Mouse (Mus musculus) midbrain, embryonic 14.5 days (tissue): ENCODE measurements around the gene Atp13a2. TPM values are rescaled to one million over a fixed set of nuclear protein-coding genes. Genes with fewer than 3 reads are reported as not detected.

Experiments used
- ATAC-seq: fragments of 200-750 bp; cut with Nextera tagmentation; 2 replicates; pipeline ENCODE4 v1.8.0; 2017; ENCODE audit warnings: moderate number of reproducible peaks, moderate library complexity; ENCODE audit not compliant: low FRiP score, low TSS enrichment
- DNase-seq: peaks from one replicate; pipeline ENCODE4 v3.0.0-alpha.2; 2015
- H3K27ac ChIP-seq: fragments of 300-500 bp; sonication (generic); replicated peaks from 2 replicates; pipeline ENCODE4 v1.5.1; 2014; ENCODE audit warnings: mild to moderate bottlenecking, low read depth, low read length, moderate library complexity
- H3K27me3 ChIP-seq: fragments of 300-500 bp; sonication (generic); 2 replicates; pipeline ENCODE4 v1.6.1; 2014; ENCODE audit warnings: low read length, control low read depth, mixed read lengths; ENCODE audit not compliant: control insufficient read depth, insufficient read depth
- H3K36me3 ChIP-seq: fragments of 300-500 bp; sonication (generic); 2 replicates; pipeline ENCODE4 v1.6.1; 2014; ENCODE audit warnings: low read length, control low read depth; ENCODE audit not compliant: control insufficient read depth, insufficient read depth
- H3K4me1 ChIP-seq: fragments of 300-500 bp; sonication (generic); 2 replicates; pipeline ENCODE4 v1.6.1; 2014; ENCODE audit warnings: mild to moderate bottlenecking, antibody characterized with exemption, low read length, control low read depth; ENCODE audit not compliant: control insufficient read depth, insufficient read depth
- H3K4me2 ChIP-seq: fragments of 300-500 bp; sonication (generic); 2 replicates; pipeline ENCODE4 v1.6.1; 2014; ENCODE audit warnings: mild to moderate bottlenecking, low read length, moderate library complexity
- H3K4me3 ChIP-seq: fragments of 300-500 bp; sonication (generic); replicated peaks from 2 replicates; pipeline ENCODE4 v1.5.1; 2014; ENCODE audit warnings: low read depth, low read length
- H3K9ac ChIP-seq: fragments of 300-500 bp; sonication (generic); replicated peaks from 2 replicates; pipeline ENCODE4 v1.6.1; 2014; ENCODE audit warnings: mild to moderate bottlenecking, low read length, moderate library complexity
- H3K9me3 ChIP-seq: fragments of 300-500 bp; sonication (generic); 2 replicates; pipeline ENCODE4 v1.6.1; 2016; ENCODE audit warnings: low read length, control low read depth, mixed read lengths; ENCODE audit not compliant: control insufficient read depth
- WGBS: fragments of 180-500 bp; shearing (Covaris S2); extraction: QIAGEN DNeasy Blood & Tissue Kit; methylation state at CpG from one replicate; pipeline ENCODE4 v1.1.7; 2014; 5-methylcytosine and 5-hydroxymethylcytosine counted together
- polyA plus RNA-seq: library from polyadenylated mRNA; unstranded; fragments of >200 nt; fragmentation: Nextera tagmentation; extraction: Ambion mirVana; gene quantifications from 2 replicates; pipeline ENCODE4 v1.2.1, GENCODE M21; 2014

The Atp13a2 gene
- polyA plus RNA-seq, 1 experiment from 2014 or later: 162 TPM

DNA sequence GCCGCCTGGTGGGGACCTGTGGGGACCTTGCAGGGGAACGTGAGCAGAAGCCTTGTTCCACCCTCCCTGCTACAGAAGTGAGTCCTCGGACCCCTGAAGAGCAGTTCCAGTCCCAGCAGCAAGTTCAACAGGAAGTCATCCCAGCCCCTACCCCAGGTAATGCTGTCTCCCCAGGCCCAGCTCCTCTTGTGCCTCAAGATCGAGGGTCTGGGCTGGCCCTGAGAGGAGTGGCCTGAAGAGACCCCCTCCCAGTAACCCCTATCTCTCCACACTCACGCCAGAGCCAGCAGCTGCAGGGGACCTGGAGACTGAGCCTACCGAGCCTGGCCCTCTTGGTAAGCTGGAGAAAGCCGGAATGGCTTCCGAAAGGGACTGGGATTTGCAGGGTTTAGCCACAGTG lies 27.4 kb downstream of the Atp13a2 start:
- H3K27me3 ChIP-seq: no peaks in the 10 kb centered on the region
- no peak overlapping the region for H3K4me3 ChIP-seq
- ATAC-seq: no peak
- peaks cover 60% of the 10 kb centered on the region for H3K36me3 ChIP-seq
- no peak for DNase-seq
- H3K27ac ChIP-seq: no peak overlapping the region
- no peak overlapping the region for H3K9ac ChIP-seq
- H3K4me2 ChIP-seq: no peak overlapping the region
- H3K4me1 ChIP-seq: peaks cover 19% of the 10 kb centered on the region
- WGBS: 71% methylated on average over 8 of the region's 8 CpGs
- no peaks in the 10 kb centered on the region for H3K9me3 ChIP-seq

DNA sequence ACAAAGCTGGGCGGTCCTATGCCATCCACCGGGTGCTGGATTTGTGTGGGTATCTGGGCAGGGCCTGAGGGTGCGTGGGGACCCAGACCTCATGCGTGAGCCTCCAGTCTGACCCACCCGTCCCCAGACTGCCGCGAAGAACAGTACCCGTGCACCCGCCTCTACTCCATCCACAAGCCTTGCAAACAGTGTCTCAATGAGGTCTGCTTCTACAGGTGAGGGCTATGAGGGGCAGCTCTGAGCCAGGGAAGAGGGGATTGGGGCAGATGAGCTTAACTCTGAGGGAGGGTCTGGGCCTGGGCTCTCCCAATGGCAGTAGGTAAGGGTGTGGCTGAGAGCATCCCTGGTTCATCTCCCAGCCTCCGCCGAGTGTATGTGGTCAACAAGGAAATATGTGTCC lies 28.2 kb downstream of the Atp13a2 start:
- Histone ChIP-seq H3K36me3 (peaks cover 62% of the 10 kb centered on the region), H3K4me3 (no peak overlapping the region), H3K9ac (no peak overlapping the region), H3K4me1 (peaks cover 19% of the 10 kb centered on the region), H3K9me3 (no peaks in the 10 kb centered on the region), H3K27me3 (no peaks in the 10 kb centered on the region), H3K27ac (no peak overlapping the region), H3K4me2 (no peak overlapping the region)
- ATAC-seq (no peak), DNase-seq (no peak)
- WGBS: 91% methylated on average over 11 of the region's 11 CpGs

DNA sequence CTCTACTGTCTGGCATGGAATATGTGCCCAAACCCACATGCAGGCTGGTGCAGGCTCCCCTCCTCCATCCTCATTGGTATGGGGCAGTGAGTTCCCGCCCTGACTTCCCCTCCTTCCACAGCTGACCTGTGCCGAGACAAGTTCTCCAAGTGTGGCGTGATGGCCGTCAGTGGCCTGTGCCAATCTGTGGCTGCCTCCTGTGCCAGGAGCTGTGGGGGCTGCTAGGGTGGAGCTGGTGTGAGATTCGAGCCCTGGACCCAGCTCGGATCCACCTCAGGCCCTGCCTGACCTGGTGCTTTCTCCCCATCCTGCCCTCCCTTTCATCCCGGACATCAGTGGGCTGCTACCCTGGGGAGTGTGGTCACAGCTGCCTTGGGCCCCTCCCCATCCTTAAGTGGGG lies 28.7 kb downstream of the Atp13a2 start:
- Histone ChIP-seq H3K36me3 (peaks cover 62% of the 10 kb centered on the region), H3K27me3 (no peaks in the 10 kb centered on the region), H3K4me3 (no peak overlapping the region), H3K9ac (no peak overlapping the region), H3K9me3 (no peaks in the 10 kb centered on the region), H3K4me2 (no peak overlapping the region), H3K27ac (no peak overlapping the region), H3K4me1 (peaks cover 21% of the 10 kb centered on the region)
- no peak for ATAC-seq
- 80% methylated on average over 7 of the region's 7 CpGs for WGBS
- no peak for DNase-seq

DNA sequence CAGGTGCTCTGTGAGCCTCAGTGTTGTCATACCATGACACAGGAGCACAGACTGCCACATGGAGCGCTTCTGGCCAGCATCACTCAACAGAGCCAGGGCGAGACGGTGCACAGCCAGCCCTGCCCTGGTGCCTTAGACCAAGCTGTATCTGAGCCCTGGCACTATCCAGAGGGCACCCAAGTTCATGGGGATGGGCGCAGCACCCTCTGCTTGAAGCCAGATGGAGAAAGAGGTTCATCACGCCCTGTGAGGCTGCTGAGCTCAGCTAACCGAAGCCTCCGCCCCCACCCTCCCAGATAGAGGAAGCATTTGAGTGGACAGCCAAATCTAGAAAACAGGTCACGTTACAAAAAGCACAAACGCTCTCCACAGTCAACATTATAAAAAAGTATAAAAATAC lies 29.6 kb downstream of the Atp13a2 start:
- H3K27me3 ChIP-seq: no peaks in the 10 kb centered on the region
- no peaks in the 10 kb centered on the region for H3K9me3 ChIP-seq
- no peak for ATAC-seq
- H3K36me3 ChIP-seq: peaks cover 62% of the 10 kb centered on the region
- no peak overlapping the region for H3K9ac ChIP-seq
- peaks cover 28% of the 10 kb centered on the region for H3K4me1 ChIP-seq
- DNase-seq: no peak
- no peak overlapping the region for H3K4me2 ChIP-seq
- no peak overlapping the region for H3K4me3 ChIP-seq
- WGBS: 90% methylated on average over 9 of the region's 9 CpGs
- no peak overlapping the region for H3K27ac ChIP-seq

DNA sequence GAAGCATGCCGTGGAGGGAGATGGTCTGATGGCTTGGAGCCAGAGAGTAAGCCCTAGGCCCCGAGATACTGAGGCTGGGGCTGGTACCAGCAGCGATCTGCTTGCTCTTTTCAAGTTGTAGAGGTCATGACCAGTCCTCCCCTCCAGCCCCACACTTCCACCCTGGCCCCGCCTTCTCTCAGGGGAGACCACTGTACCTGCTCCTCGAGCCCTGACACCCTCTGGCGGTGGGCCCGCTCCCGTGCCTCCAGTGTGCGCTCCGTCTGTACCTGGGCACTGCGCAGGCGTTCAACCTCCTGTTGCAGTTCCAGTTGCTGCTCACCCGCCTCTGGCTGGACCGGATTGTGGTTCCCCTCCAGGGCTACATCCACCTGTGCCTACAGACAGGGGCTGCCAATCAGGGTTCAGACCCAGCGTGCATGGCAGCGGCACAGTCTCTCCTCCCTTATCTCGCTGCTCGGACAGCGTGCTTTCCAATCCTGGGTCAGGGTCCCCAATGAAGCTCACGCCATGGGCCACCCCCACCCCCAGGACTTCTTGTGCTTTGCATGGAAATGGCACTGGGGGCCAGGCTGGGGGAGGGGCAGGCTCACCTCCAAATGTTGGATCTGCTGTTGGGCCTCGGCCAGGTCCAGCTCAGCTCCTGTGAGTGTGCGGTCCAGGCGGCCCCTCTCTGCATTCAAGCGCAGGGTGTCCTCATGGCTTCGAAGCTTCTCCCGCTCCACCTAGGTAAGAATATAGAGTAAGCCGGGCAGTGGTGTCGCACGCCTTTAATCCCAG lies 31.2 kb downstream of the Atp13a2 start:
- Histone ChIP-seq H3K4me3 (no peak overlapping the region), H3K27me3 (no peaks in the 10 kb centered on the region), H3K36me3 (peaks cover 64% of the 10 kb centered on the region), H3K27ac (0 out of 2 replicates have a peak overlapping the region, but pooled peaks have one; percentile 32), H3K9me3 (no peaks in the 10 kb centered on the region), H3K4me2 (no peak overlapping the region), H3K9ac (no peak overlapping the region), H3K4me1 (peaks cover 22% of the 10 kb centered on the region)
- ATAC-seq (no peak), DNase-seq (no peak)
- 86% methylated on average over 29 of the region's 29 CpGs for WGBS

DNA sequence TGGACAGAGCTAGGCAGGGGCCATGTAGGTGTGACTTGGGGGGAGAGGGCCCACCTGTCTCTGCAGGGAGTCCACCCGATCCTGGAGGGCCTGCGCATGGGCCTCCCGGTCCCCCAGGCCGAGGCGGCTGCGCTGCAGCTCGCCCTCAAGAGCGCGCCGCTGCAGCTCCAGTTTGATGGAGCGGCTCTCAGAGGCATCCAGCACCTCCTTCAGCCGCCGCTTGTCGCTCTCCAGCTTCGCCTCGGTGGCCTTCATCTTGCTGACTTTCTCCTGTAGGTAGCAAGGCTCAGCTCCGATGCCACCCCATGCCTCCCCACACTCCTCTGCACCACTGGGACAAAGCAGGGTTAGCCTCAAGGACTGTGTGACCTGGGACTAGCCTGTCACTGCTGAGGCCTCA lies 33.5 kb downstream of the Atp13a2 start:
- no peak overlapping the region for H3K9ac ChIP-seq
- ATAC-seq (no peak), DNase-seq (no peak)

DNA sequence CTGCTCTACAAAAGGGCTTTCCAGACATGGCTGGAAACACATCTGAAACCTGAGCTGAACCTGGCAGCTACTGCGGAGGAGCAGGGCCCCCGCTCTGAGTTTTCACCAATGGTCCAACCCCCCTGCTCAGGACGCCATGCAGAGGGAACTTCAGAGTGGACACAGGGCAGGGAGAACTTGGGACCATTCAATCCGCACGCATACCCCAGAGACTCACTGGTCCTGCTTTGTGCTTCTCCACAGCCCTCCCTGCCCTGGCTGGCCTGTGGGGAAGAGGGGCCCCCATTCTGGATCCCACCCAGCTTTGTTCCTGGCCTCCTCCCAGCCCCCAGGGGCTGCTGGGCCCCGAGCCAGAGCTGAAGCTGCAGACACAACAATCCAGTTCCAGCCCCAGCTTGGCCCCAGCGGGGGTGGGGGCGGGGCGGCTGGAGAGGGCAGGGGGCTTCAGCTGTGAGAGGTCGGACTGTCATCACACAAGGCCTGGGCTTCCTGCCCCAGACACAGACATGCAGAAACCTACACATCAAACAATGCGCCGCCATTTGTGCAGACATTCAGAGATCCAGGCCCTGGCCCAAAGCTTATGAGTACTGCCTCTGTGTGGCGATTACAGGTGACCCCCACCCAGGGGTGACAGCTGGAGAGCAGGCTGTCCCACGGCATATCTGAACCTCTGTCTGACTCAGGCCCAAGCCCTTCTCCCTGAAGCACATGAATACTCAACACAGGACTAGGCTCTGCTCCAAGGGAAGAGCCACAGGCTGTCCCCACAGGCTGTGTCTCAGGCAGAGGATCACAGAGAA lies 34.3 kb downstream of the Atp13a2 start:
- 0 out of 2 replicates have a peak overlapping the region, but pooled peaks have one; percentile 6 for H3K4me2 ChIP-seq
- no peak overlapping the region for H3K4me3 ChIP-seq
- H3K9ac ChIP-seq: peak overlapping the region; percentile 24; the same call in 1 of the 2 replicates
- H3K9me3 ChIP-seq: no peaks in the 10 kb centered on the region
- 21% methylated on average over 14 of the region's 14 CpGs for WGBS
- ATAC-seq: peak; percentile 70
- peak overlapping the region; percentile 89 for H3K27ac ChIP-seq
- H3K36me3 ChIP-seq: peaks cover 61% of the 10 kb centered on the region
- H3K4me1 ChIP-seq: peaks cover 22% of the 10 kb centered on the region
- H3K27me3 ChIP-seq: no peaks in the 10 kb centered on the region
- peak; percentile 84 for DNase-seq

More for the DNA sequence above, 33.5 kb downstream of the Atp13a2 start:
- H3K9me3 ChIP-seq: no peaks in the 10 kb centered on the region
- no peak overlapping the region for H3K4me2 ChIP-seq
- peaks cover 61% of the 10 kb centered on the region for H3K36me3 ChIP-seq
- WGBS: 81% methylated on average over 17 of the region's 17 CpGs
- no peaks in the 10 kb centered on the region for H3K27me3 ChIP-seq
- H3K4me1 ChIP-seq: peaks cover 22% of the 10 kb centered on the region
- H3K4me3 ChIP-seq: no peak overlapping the region
- H3K27ac ChIP-seq: peak overlapping the region; percentile 89

DNA sequence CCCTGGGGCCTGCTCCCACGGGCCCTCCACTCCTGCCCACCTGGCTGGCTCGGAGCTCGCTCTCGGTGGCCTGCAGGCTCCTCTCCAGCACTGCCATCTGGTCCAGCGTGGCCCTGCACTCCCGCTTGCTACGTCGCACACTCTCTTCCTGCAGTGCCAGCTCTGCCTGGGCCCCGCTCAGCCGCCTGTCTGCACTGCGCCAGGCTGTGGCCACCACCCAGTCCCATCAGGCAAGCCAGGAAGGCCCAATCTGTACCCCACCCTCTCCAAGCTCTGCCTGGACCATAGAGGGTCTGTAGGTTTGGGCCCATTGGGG lies 34.9 kb downstream of the Atp13a2 start:
- H3K36me3 ChIP-seq: peaks cover 59% of the 10 kb centered on the region
- H3K4me1 ChIP-seq: peaks cover 22% of the 10 kb centered on the region
- peak overlapping the region; percentile 24; the same call in 1 of the 2 replicates for H3K9ac ChIP-seq
- no peaks in the 10 kb centered on the region for H3K27me3 ChIP-seq
- H3K4me2 ChIP-seq: no peak overlapping the region
- whole genome bisulfite sequencing: 45% methylated on average over 11 of the region's 11 CpGs
- H3K9me3 ChIP-seq: no peaks in the 10 kb centered on the region
- H3K27ac ChIP-seq: peak overlapping the region; percentile 89
- ATAC-seq: peak; percentile 35; the same call in 1 of the 2 replicates
- peak; percentile 47 for DNase-seq
- H3K4me3 ChIP-seq: no peak overlapping the region
